Mouse (Mus musculus): ENCODE results near the gene Polr1d. TPM values are rescaled to one million over a fixed set of nuclear protein-coding genes. Genes with fewer than 3 reads are reported as not detected.

The Polr1d gene
- polyA plus RNA-seq, 1 experiment from 2014 or later = 145 TPM

DNA sequence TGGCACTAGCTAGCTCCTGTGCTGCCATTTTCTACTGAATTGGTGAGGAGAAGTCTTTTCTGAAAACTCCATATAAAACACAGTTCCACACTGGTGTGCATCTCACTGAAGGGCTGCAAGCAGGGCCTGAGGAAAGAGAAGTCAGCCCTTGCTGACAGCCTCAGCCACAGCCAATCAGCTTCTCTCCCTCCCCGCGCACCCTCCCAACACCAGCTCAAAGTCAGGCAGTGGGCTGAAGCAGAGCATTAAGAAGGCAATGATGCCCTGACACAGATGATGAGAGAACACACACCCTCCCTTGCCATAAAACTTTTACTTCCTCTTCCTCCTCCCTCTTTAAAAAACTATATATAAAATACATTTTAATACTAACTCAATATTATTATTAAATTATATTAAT, 16.8 kb upstream of the Polr1d start:
- no peak for ATAC-seq (ENCODE audit: insufficient read depth, low FRiP score)
- 70% methylated on average over 2 of the region's 2 CpGs for WGBS
- Histone ChIP-seq H3K4me3 (replicated peaks; ENCODE audit: low read length) (no peak overlapping the region), H3K27me3 (ENCODE audit: control insufficient read depth, insufficient read depth, low read length) (no peaks in the 10 kb centered on the region), H3K27ac (ENCODE audit: low read length) (no peak overlapping the region), H3K4me1 (ENCODE audit: control insufficient read depth, insufficient read depth, low read length) (peaks cover 23% of the 10 kb centered on the region), H3K9ac (ENCODE audit: low read length) (no peak overlapping the region), H3K4me2 (ENCODE audit: low read depth, low read length) (no peak overlapping the region), H3K9me3 (replicated peaks; ENCODE audit: control insufficient read depth, low read length) (no peaks in the 10 kb centered on the region), H3K36me3 (ENCODE audit: control insufficient read depth, insufficient read depth, low read length) (no peaks in the 10 kb centered on the region)

DNA sequence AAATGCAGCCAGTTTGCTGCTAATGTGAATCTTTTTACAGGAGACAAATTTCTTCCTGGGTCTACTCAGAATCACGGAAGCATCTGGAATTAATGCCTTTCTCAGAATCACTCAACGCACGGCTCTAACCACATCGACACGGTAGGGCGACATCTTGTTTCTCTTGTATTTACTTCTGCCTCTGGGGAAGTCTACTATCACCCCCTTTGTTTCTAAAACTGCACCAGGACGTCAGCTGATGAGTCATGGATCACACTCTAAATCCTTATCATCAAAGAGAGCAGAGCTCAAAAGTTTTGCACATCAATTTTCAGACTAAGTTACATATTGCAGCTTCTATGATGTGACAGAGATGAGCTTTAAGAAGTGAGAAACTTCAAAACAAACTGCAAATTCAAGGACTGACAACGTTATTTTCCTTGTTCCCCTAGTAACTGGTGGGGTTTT, 13.6 kb upstream of the Polr1d start:
- Histone ChIP-seq H3K27me3 (ENCODE audit: control insufficient read depth, insufficient read depth, low read length) (no peaks in the 10 kb centered on the region), H3K27ac (ENCODE audit: low read length) (no peak overlapping the region), H3K9me3 (replicated peaks; ENCODE audit: control insufficient read depth, low read length) (no peaks in the 10 kb centered on the region), H3K4me3 (replicated peaks; ENCODE audit: low read length) (no peak overlapping the region), H3K4me1 (ENCODE audit: control insufficient read depth, insufficient read depth, low read length) (peaks cover 17% of the 10 kb centered on the region), H3K9ac (ENCODE audit: low read length) (no peak overlapping the region), H3K36me3 (ENCODE audit: control insufficient read depth, insufficient read depth, low read length) (no peaks in the 10 kb centered on the region), H3K4me2 (ENCODE audit: low read depth, low read length) (no peak overlapping the region)
- 55% methylated on average over 8 of the region's 8 CpGs for WGBS
- ATAC-seq (ENCODE audit: insufficient read depth, low FRiP score) = no peak

DNA sequence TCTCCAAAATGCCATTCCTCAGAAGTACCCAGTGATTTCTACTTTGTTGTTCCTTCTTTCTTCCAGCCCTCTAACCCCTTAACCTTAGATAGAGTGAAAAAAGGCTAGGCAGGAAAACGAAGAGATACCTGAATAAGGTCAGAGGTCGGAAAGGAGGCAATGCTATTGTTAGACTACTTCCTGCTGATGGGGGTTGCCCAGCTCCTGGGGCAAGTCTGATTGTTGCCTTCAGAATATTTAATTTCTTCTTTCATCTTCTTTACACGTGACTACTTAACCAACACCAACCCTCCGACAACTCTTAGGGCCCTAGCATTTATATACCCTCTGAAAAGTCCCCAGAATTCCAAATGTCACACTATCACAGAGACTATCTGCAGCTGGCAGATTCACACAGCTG, 10.7 kb upstream of the Polr1d start:
- no peaks in the 10 kb centered on the region for H3K9me3 ChIP-seq (replicated peaks; ENCODE audit: control insufficient read depth, low read length)
- no peak overlapping the region for H3K9ac ChIP-seq (ENCODE audit: low read length)
- no peaks in the 10 kb centered on the region for H3K27me3 ChIP-seq (ENCODE audit: control insufficient read depth, insufficient read depth, low read length)
- H3K27ac ChIP-seq (ENCODE audit: low read length) = no peak overlapping the region
- WGBS = 58% methylated on average over 4 of the region's 4 CpGs
- H3K4me3 ChIP-seq (replicated peaks; ENCODE audit: low read length) = no peak overlapping the region
- H3K4me2 ChIP-seq (ENCODE audit: low read depth, low read length) = no peak overlapping the region
- no peaks in the 10 kb centered on the region for H3K36me3 ChIP-seq (ENCODE audit: control insufficient read depth, insufficient read depth, low read length)
- H3K4me1 ChIP-seq (ENCODE audit: control insufficient read depth, insufficient read depth, low read length) = peaks cover 30% of the 10 kb centered on the region
- no peak for ATAC-seq (ENCODE audit: insufficient read depth, low FRiP score)

DNA sequence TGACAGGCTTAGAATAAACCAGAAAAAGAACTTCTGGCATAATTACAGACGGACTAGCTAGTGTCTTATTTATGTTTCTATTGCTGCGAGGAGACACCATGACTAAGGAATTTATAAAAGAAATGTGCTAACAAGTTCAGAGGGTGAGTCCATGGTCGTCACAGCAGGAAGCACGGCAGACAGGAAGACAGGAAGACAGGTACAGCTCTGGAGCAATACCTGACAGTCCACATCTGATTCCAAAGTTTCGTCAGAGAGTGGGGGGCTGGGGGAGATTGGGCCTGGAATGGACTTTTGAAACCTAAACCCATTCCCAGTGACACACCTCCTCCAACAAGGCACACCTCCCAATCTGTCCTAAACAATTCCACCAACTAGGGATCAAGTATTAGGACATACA, 9.9 kb upstream of the Polr1d start:
- no peak for ATAC-seq (ENCODE audit: insufficient read depth, low FRiP score)
- no peak overlapping the region for H3K4me2 ChIP-seq (ENCODE audit: low read depth, low read length)
- H3K27ac ChIP-seq (ENCODE audit: low read length) = no peak overlapping the region
- no peaks in the 10 kb centered on the region for H3K9me3 ChIP-seq (replicated peaks; ENCODE audit: control insufficient read depth, low read length)
- no peak overlapping the region for H3K4me3 ChIP-seq (replicated peaks; ENCODE audit: low read length)
- 41% methylated on average over 5 of the region's 5 CpGs for WGBS
- H3K36me3 ChIP-seq (ENCODE audit: control insufficient read depth, insufficient read depth, low read length) = no peaks in the 10 kb centered on the region
- no peaks in the 10 kb centered on the region for H3K27me3 ChIP-seq (ENCODE audit: control insufficient read depth, insufficient read depth, low read length)
- H3K4me1 ChIP-seq (ENCODE audit: control insufficient read depth, insufficient read depth, low read length) = peaks cover 31% of the 10 kb centered on the region
- no peak overlapping the region for H3K9ac ChIP-seq (ENCODE audit: low read length)

DNA sequence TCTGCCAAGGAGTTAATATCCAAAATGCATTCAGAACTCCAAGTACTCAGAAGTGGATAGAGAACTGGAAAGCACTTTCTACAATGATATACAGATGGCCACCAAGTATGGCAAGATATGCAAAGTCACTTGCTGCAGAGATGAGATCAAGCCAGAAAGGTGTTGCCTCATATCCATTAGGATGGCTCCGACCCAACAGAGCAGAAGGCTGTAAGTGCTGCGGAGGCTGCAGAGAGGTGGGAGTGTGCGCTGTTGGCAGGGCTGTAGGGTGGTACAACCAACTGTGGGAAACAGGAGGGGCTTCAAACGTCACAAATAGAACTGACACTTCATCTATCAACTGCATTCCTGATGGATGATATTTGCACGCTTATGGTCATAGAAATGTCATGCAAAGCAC, 8.0 kb upstream of the Polr1d start:
- no peak overlapping the region for H3K4me2 ChIP-seq (ENCODE audit: low read depth, low read length)
- peaks cover 42% of the 10 kb centered on the region for H3K4me1 ChIP-seq (ENCODE audit: control insufficient read depth, insufficient read depth, low read length)
- no peaks in the 10 kb centered on the region for H3K36me3 ChIP-seq (ENCODE audit: control insufficient read depth, insufficient read depth, low read length)
- no peaks in the 10 kb centered on the region for H3K27me3 ChIP-seq (ENCODE audit: control insufficient read depth, insufficient read depth, low read length)
- no peak overlapping the region for H3K27ac ChIP-seq (ENCODE audit: low read length)
- H3K9ac ChIP-seq (ENCODE audit: low read length) = no peak overlapping the region
- no peak for ATAC-seq (ENCODE audit: insufficient read depth, low FRiP score)
- WGBS = 59% methylated on average over 5 of the region's 5 CpGs
- no peaks in the 10 kb centered on the region for H3K9me3 ChIP-seq (replicated peaks; ENCODE audit: control insufficient read depth, low read length)
- H3K4me3 ChIP-seq (replicated peaks; ENCODE audit: low read length) = no peak overlapping the region

DNA sequence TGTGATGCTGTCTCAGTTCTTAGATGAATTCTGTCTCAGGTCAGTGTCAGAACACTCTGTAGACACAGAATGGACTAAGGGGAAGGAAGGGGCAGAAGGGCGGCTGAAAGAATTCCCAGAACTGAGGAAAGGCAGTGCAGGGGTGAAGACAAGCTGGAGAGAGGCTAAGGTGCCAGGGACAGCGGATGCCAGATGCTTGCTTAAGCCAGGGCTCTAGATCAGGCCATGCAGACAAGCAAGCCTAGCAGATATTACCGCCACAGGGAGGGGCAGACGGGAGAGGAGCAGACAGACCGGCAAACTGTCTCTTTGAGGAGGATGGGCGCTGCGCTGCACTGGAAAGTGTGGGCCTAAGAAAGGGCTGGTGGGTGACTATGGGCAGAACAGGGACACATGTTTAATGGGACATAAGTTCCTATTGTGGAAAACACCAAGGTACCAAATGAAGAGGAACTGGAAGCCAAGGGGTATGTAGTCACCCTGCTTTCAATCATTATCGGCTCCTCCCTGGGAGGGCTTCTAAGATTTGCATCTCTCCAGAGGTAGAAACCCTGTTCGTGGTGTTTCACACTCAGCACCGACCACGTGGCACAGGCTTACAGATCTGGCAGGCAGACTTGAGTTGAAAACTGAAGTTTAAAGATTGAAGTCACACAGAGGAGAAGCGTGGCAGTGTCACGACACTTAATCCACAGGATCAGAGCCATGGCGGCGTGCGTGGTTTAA, 5.9 kb upstream of the Polr1d start:
- Histone ChIP-seq H3K27ac (ENCODE audit: low read length) (peak overlapping the region; percentile 62), H3K9ac (ENCODE audit: low read length) (peak overlapping the region; percentile 27; the same call in 1 of the 2 replicates), H3K27me3 (ENCODE audit: control insufficient read depth, insufficient read depth, low read length) (no peaks in the 10 kb centered on the region), H3K9me3 (replicated peaks; ENCODE audit: control insufficient read depth, low read length) (no peaks in the 10 kb centered on the region), H3K4me1 (ENCODE audit: control insufficient read depth, insufficient read depth, low read length) (peaks cover 51% of the 10 kb centered on the region), H3K36me3 (ENCODE audit: control insufficient read depth, insufficient read depth, low read length) (no peaks in the 10 kb centered on the region), H3K4me3 (replicated peaks; ENCODE audit: low read length) (no peak overlapping the region), H3K4me2 (ENCODE audit: low read depth, low read length) (no peak overlapping the region)
- WGBS = 76% methylated on average over 16 of the region's 16 CpGs
- ATAC-seq (ENCODE audit: insufficient read depth, low FRiP score) = no peak

DNA sequence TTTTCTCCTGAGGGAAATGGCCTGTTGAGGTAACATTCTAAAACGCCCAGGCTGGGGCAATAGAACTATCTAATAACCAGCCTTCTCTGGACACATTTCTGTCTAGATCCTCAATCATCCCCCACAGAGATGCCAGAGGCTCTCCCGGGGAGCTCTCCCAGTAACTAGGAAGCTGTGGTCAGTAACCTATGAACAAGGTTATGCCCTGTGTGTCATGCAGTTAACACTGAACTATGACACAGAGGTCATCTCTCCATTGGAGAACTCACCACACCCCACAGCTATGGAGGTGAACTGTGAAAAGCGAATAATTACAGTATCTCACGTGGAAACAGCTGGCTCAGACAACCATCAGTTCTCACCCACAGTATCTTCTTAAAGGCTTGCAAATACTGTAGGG, 5.0 kb upstream of the Polr1d start:
- Histone ChIP-seq H3K27me3 (ENCODE audit: control insufficient read depth, insufficient read depth, low read length) (no peaks in the 10 kb centered on the region), H3K27ac (ENCODE audit: low read length) (no peak overlapping the region), H3K9me3 (replicated peaks; ENCODE audit: control insufficient read depth, low read length) (no peaks in the 10 kb centered on the region), H3K4me2 (ENCODE audit: low read depth, low read length) (no peak overlapping the region), H3K4me3 (replicated peaks; ENCODE audit: low read length) (no peak overlapping the region), H3K4me1 (ENCODE audit: control insufficient read depth, insufficient read depth, low read length) (peaks cover 46% of the 10 kb centered on the region), H3K9ac (ENCODE audit: low read length) (no peak overlapping the region), H3K36me3 (ENCODE audit: control insufficient read depth, insufficient read depth, low read length) (no peaks in the 10 kb centered on the region)
- ATAC-seq (ENCODE audit: insufficient read depth, low FRiP score) = no peak
- WGBS = 61% methylated on average over 4 of the region's 4 CpGs

DNA sequence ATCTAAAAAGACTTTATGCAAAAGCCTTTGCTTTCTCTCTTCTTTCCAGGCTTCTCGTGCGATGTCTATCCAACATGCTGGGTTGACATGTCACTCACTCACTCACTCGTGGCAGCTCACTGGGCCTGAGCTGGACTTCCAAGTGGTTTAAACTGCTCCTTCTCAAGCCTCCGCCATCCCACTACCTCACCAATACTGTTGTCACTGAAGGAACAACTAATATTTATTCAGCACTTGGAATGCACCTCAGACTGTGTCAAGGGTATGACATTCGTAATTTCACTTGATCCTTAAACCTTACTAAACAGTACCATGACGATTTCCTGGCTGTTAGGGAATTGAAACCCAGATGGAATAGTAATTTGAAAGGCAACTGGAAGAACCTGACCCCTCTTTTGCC, 3.0 kb upstream of the Polr1d start:
- Histone ChIP-seq H3K9me3 (replicated peaks; ENCODE audit: control insufficient read depth, low read length) (no peaks in the 10 kb centered on the region), H3K36me3 (ENCODE audit: control insufficient read depth, insufficient read depth, low read length) (no peaks in the 10 kb centered on the region), H3K4me1 (ENCODE audit: control insufficient read depth, insufficient read depth, low read length) (peaks cover 53% of the 10 kb centered on the region), H3K9ac (ENCODE audit: low read length) (no peak overlapping the region), H3K27me3 (ENCODE audit: control insufficient read depth, insufficient read depth, low read length) (no peaks in the 10 kb centered on the region), H3K27ac (ENCODE audit: low read length) (0 out of 2 replicates have a peak overlapping the region, but pooled peaks have one; percentile 98), H3K4me2 (ENCODE audit: low read depth, low read length) (no peak overlapping the region), H3K4me3 (replicated peaks; ENCODE audit: low read length) (no peak overlapping the region)
- no peak for ATAC-seq (ENCODE audit: insufficient read depth, low FRiP score)
- WGBS = 80% methylated on average over 6 of the region's 6 CpGs

DNA sequence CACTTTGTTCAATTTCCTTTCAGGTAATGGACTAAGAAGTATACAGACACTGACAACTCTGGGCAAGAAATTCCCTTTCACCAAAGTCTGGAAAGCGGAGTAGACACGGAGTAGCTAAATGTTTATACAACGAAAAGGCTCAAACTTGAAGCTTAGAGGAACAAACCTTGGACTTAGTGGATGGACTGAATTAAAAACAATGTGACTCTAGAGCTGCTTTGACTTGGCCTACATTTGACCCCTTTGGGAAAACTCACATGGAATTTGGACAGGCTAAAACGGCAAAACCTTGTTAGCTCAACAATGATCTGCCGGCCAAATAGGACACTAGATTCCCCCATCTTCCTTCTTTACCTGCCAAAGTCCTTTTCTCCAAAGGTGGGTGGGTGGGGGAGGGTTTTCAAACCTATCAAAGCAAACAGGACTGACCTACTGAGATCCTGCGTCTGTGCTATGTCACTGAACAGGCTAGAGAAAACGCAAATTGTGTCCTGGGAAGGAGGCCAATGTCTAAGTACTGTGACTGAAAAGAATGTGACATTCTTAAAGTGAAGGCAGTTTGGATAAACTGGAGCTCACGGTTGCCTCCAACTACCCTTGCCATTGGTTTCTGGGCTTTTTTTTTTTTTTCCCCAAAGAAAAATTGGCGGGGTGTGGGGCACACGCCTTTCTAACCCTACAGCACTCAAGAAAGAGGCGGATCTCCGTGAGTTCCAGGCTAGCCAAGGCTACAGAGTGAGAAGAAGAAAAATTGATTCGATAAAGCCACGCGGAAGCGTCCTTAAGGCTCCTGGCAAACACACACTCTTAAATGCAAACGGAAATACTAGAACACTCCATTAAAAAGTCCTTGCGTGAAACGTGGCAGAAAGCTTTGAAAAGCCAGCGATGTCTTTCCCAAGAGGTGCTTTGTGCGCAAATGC, 1.5 kb upstream of the Polr1d start:
- Histone ChIP-seq H3K9ac (ENCODE audit: low read length) (peak overlapping the region; percentile 88), H3K9me3 (replicated peaks; ENCODE audit: control insufficient read depth, low read length) (no peaks in the 10 kb centered on the region), H3K4me1 (ENCODE audit: control insufficient read depth, insufficient read depth, low read length) (peaks cover 40% of the 10 kb centered on the region), H3K27me3 (ENCODE audit: control insufficient read depth, insufficient read depth, low read length) (no peaks in the 10 kb centered on the region), H3K27ac (ENCODE audit: low read length) (peak overlapping the region; percentile 98), H3K36me3 (ENCODE audit: control insufficient read depth, insufficient read depth, low read length) (no peaks in the 10 kb centered on the region), H3K4me3 (replicated peaks; ENCODE audit: low read length) (peak overlapping the region; percentile 79), H3K4me2 (ENCODE audit: low read depth, low read length) (peak overlapping the region; percentile 51)
- WGBS = 4% methylated on average over 21 of the region's 21 CpGs
- no peak for ATAC-seq (ENCODE audit: insufficient read depth, low FRiP score)
